Mouse (Mus musculus): Measurements from ENCODE around the gene Odc1.
"Not testable (repeated sequence)": the region's sequence is repeated elsewhere in the genome, so short reads cannot be mapped to it uniquely, and the experiment has no call there.

Odc1 gene

DNA sequence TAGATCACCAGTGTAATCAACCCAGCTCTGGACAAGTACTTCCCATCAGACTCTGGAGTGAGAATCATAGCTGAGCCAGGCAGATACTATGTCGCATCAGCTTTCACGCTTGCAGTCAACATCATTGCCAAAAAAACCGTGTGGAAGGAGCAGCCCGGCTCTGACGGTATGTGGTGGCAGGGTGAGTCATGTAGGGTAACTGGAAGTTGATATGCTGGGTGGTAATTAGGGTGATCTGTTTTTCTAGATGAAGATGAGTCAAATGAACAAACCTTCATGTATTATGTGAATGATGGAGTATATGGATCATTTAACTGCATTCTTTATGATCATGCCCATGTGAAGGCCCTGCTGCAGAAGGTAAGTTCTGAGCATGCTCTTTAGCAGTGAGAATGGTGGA, 4.8 kb downstream of the Odc1 start:
- DNase-seq (ENCODE audit: low spot score in 2 of 2): not testable (repeated sequence)

GRCm38 (mm10) chr12:17551208-17551995, 6.8 kb downstream of the Odc1 start:
- no peak for DNase-seq (ENCODE audit: low spot score in 2 of 2)

DNA sequence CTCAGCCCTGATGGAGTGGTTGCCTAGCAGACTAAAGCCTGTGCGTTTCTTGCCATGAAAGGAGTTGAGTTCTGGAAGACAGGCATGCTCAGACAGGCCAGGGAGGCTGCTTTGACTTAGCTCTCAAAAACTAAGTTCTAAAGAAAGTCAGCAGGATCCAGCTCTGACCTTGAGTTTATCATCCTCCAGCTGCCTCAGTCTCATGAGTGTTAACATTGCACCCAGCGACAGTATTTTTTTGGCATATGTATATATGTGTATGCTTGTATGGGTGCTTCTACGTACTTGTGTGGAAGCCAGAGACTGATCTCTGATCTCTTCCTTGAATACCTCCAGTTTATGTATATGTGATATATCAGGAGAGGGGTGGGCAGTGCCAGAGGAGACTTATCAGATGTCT, 7.8 kb downstream of the Odc1 start:
- DNase-seq (ENCODE audit: low spot score in 2 of 2): no peak

DNA sequence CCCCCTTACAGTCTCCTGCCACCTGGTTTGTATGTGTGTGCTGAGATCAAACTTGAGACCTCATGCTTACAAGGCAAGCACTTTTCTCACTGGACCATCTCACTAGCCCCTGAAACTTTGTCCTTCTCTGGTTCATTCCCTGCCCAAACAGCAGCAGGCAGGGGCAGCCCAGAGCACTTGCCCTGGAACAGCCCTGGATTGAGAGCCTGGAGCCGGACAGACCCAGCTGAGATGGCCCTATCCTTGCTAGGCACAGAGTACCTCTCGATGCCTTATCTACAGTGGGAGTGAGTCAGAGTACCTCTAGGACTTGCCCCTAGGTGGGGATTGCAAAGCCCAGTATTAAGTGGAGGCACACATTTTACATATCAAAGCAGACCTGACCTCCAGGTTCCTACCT, 8.4 kb downstream of the Odc1 start:
- no peak for DNase-seq (ENCODE audit: low spot score in 2 of 2)

- no peak for DNase-seq (ENCODE audit: low spot score in 2 of 2)
Measured at GRCm38 (mm10) chr12:17553627-17554026, 9.0 kb downstream of the Odc1 start.

GRCm38 (mm10) chr12:17554200-17554951, 9.8 kb downstream of the Odc1 start:
- DNase-seq (ENCODE audit: low spot score in 2 of 2): peak in 1 of 2 experiments; percentile 93

GRCm38 (mm10) chr12:17556430-17557343, 12.1 kb downstream of the Odc1 start:
- DNase-seq (ENCODE audit: low spot score in 2 of 2): peak in 1 of 2 experiments; percentile 83

DNA sequence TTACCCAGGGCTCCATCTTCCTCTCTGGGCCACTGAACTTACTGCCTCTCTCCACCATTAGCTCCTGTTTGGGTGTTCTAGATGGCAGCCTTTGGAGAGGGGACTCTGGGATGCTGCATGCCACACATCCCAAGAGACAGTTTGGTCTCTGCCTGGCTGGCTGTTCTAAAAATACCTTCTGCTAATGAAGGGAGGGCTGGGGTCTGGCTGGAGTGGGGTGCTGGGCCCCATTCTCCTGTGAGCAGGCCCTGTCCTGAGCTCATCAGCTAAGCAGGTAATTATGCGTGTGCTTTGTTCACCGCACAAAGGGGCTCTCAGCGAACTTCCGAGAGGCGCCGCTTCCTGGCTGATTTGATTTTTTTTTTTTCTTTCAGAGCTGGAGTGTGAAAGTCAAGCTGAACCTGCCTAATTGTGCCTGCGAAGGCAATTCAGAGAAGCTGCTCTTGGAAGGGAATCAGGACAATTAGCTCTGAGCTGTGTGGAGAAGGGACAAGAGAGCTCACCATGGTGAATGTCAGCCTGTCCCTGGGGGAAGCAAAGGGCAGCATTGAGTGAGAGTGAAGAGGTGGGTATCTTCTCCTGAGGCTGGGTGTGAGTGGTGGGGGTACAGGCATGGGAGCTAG, 12.9 kb downstream of the Odc1 start:
- no peak for DNase-seq (ENCODE audit: low spot score in 2 of 2)

DNA sequence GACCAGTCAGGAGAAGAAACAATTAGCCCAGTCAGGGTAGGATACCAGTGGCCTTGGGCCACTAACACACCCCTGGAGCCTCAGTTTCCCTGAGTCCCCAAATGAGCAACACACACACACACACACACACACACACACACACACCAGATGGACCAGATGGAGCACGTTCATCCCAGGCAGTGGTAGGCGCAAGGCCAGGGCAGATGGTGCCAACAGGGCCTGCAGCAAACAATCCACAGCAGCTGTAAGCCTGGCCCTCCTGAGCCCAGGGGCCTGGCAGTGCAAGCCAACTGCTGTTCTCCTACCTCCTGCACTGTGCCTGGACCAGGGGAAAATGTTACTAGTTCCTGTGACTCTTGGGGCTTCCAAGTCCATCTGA, 13.4 kb downstream of the Odc1 start:
- no peak for DNase-seq (ENCODE audit: low spot score in 2 of 2)

DNA sequence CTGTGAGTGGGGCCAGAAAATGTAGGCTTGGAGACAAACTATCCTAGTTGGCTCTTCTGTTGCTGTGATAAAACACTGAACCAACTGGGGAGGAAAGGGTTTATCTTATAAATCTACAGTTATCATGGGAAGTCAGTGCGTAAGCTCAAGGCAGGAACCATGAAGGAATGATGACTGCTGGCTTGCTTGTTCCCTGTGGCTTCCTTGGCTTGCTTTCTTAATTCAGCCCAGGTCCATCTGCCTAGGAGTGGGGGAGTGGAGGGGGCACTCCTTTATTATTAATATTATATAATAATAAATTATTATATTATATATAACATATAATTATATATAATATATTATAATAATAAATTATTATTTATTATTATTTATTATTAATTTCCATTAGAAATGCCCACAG, 17.8 kb downstream of the Odc1 start:
- DNase-seq (ENCODE audit: low spot score in 2 of 2): no peak

DNA sequence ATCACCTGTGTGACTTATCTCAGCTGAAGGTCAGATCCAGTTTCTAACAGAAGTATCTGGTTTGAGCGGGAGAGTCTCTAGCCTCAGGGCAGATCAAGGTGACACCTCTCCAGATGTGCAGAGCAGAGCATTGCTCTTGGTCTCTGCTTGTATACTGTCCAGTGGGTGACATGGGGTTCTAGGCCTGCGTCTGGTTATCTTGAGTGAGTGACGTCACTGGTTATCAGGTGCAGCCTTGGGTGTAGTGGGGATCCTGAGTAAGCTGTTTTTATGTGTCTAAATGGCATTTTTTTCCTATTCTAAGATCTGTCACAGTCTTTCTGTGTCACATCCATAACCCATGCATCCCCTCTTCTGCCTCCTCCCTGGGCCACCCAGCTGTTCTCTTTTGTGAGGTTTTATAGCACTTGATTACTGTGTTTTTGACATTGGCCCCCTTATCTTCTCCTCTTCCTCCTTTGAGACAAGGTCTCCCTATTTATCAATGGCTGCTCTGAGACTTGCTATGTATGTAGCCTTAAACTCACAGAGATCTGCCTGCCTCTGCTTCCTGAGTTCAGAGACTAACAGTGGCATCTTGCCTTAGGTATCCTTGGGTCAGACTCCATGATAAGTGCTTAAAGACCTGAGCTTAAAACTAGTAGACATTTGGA, 20.9 kb downstream of the Odc1 start:
- DNase-seq (ENCODE audit: low spot score in 2 of 2): no peak

DNA sequence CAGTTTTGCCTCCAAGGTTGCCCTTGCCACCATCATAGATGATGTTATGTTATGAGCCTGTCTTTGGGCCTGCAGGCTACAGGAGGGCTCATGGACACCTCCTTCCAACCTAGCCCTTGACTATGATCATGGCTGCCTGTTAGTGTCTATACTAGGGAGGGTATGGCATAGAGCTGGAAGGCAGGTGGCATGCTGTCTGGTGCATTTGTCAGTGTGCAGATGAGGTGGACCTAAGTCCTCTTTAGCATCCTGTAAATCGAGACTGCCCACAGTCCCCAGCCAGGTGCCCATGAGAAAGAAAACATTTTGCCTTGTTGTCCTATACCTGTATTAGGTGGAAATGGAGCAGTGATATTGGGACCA, 21.4 kb downstream of the Odc1 start:
- no peak for DNase-seq (ENCODE audit: low spot score in 2 of 2)

- DNase-seq (ENCODE audit: low spot score in 2 of 2): no peak
Measured at GRCm38 (mm10) chr12:17568564-17568963, 24.0 kb downstream of the Odc1 start.

GRCm38 (mm10) chr12:17574591-17574990, 30.0 kb downstream of the Odc1 start:
- no peak for DNase-seq (ENCODE audit: low spot score in 2 of 2)

- no peak for DNase-seq (ENCODE audit: low spot score in 2 of 2)
Measured at GRCm38 (mm10) chr12:17575156-17575910, 30.7 kb downstream of the Odc1 start.

- DNase-seq (ENCODE audit: low spot score in 2 of 2): no peak
Measured at GRCm38 (mm10) chr12:17576041-17576440, 31.4 kb downstream of the Odc1 start.

GRCm38 (mm10) chr12:17578601-17579000, 34.0 kb downstream of the Odc1 start:
- DNase-seq (ENCODE audit: low spot score in 2 of 2): no peak

DNA sequence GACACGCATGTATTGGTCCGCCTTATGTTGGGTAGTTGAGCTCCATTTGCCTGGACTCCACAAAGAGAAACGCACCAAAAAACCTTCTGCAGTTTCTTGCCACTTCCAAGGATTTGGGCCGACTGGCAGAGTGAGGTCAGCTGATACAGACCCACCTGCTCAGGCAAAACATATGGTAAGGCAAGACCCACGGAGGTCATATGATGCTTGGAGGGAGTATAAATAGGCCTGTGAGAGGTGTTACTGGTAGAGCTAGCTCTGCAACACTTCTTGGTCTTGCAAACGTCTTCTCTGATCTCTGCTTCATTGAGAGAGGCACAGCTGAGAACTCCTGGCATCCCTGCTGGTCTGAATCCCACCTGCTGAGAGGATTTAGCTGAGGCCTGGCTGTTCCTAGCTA, 36.4 kb downstream of the Odc1 start:
- no peak for DNase-seq (ENCODE audit: low spot score in 2 of 2)

DNA sequence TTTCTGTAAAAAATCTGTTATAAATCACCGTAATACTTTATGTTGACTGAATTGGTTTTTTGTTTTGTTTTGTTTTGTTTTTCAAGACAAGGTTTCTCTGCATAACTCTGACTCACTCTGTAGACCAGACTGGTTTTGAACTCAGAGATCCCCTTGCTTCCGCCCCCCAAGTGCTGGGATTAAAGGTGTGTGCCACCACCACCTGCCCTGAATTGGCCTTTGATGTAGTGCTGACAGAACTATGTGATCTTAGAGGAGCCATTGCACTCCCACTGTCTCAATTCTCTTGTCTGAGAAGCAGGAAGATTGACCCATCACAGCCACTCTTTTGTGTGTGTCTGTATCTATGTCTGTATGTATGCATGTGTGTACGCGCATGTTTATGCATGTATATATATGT, 37.8 kb downstream of the Odc1 start:
- DNase-seq (ENCODE audit: low spot score in 2 of 2): no peak

GRCm38 (mm10) chr12:17583860-17584259, 39.3 kb downstream of the Odc1 start:
- peak in 1 of 2 experiments; percentile 15 for DNase-seq (ENCODE audit: low spot score in 2 of 2)

DNA sequence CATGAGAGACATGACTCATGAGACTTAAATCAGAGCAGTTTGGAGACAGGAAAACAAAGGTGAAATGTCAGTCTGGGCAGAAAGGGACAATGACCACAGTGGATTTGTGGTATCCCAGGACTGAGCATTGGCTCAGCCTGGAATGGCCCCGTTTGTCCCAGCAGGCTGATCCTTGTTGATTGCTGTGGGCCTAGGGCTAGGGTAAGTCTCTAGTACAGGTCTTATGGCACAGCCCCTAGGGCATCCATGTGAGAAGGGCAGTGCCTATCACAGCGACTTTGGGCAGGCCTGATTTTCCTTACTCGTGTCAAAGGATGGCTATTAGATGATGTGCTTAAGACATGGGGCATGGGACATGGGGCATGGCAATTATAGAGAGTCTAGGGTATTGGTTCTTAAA, 41.4 kb downstream of the Odc1 start:
- DNase-seq (ENCODE audit: low spot score in 2 of 2): no peak
